Mouse (Mus musculus) MEL (cell line): ENCODE data around the gene Ndufb4. TPM values are rescaled to one million over a fixed set of nuclear protein-coding genes. Genes with fewer than 3 reads are reported as not detected.
"Not testable (repeated sequence)": the region's sequence is repeated elsewhere in the genome, so short reads cannot be mapped to it uniquely, and the experiment has no call there.

ENCODE experiments used
- DNase-seq: peaks from one replicate; pipeline ENCODE4 v3.0.0; 2011; ENCODE audit warnings: low read depth, low spot score
- H3K27ac ChIP-seq: 2 replicates; pipeline ENCODE4 v1.5.1; 2012; ENCODE audit warnings: low read depth, mild to moderate bottlenecking, control low read depth, low read length, moderate library complexity; ENCODE audit not compliant: control insufficient read depth
- H3K27me3 ChIP-seq, 2 experiments: fragments of 150-350 bp in 1 of 2; sonication (generic) in 1 of 2; 2 replicates each; pipeline ENCODE4 v1.6.1; 2012; ENCODE audit warnings: low read length in 2 of 2, mild to moderate bottlenecking in 2 of 2, improper control_type of control experiment in 1 of 2, moderate library complexity in 1 of 2; ENCODE audit not compliant: insufficient read depth in 2 of 2, control insufficient read depth in 1 of 2
- H3K36me3 ChIP-seq, 2 experiments: 2 replicates each; pipeline ENCODE4 v1.6.1; 2012 to 2014; ENCODE audit warnings: low read length in 2 of 2, improper control_type of control experiment in 1 of 2, inconsistent platforms in 1 of 2, mild to moderate bottlenecking in 1 of 2; ENCODE audit not compliant: insufficient read depth in 2 of 2, control insufficient read depth in 1 of 2
- H3K4me1 ChIP-seq, 2 experiments: fragments of 150-350 bp in 1 of 2; sonication (generic) in 1 of 2; 2 replicates each; pipeline ENCODE4 v1.6.1; 2012; ENCODE audit warnings: low read length in 2 of 2, improper control_type of control experiment in 1 of 2, mild to moderate bottlenecking in 1 of 2; ENCODE audit not compliant: insufficient read depth in 2 of 2, control insufficient read depth in 1 of 2
- H3K4me3 ChIP-seq, 2 experiments: fragments of 150-350 bp in 1 of 2; sonication (generic) in 1 of 2; 2 replicates each; pipeline ENCODE4 v1.5.1; 2012; ENCODE audit warnings: low read depth in 2 of 2, low read length in 2 of 2, mild to moderate bottlenecking in 2 of 2, moderate library complexity in 2 of 2, control low read depth in 1 of 2, improper control_type of control experiment in 1 of 2; ENCODE audit not compliant: control insufficient read depth in 1 of 2, insufficient read depth in 1 of 2
- H3K79me2 ChIP-seq: 2 replicates; pipeline ENCODE4 v1.6.1; 2012; ENCODE audit warnings: mild to moderate bottlenecking, low read length, moderate library complexity; ENCODE audit not compliant: control insufficient read depth, poor library complexity, insufficient read depth
- H3K9ac ChIP-seq: 2 replicates; pipeline ENCODE4 v1.6.1; 2012; ENCODE audit warnings: low read depth, mild to moderate bottlenecking, control low read depth, low read length, moderate library complexity; ENCODE audit not compliant: control insufficient read depth, poor library complexity, severe bottlenecking
- H3K9me3 ChIP-seq: fragments of 150-350 bp; sonication (generic); replicated peaks from 2 replicates; pipeline ENCODE4 v1.6.1; 2012; ENCODE audit warnings: mild to moderate bottlenecking, low read length, improper control_type of control experiment, moderate library complexity; ENCODE audit not compliant: insufficient read depth
- CTCF ChIP-seq, 3 experiments: IDR thresholded peaks in 2 of 3; conservative IDR thresholded peaks in 1 of 3; 2 replicates each; pipeline ENCODE4 v1.5.1; 2011 to 2012; ENCODE audit warnings: low read length in 3 of 3, low read depth in 2 of 3, mild to moderate bottlenecking in 2 of 3, improper control_type of control experiment in 1 of 3, inconsistent platforms in 1 of 3, mixed read lengths in 1 of 3, moderate library complexity in 1 of 3; ENCODE audit not compliant: control insufficient read depth in 1 of 3, insufficient read depth in 1 of 3, poor library complexity in 1 of 3, severe bottlenecking in 1 of 3
- EP300 ChIP-seq, 2 experiments: IDR thresholded peaks; 2 replicates each; pipeline ENCODE4 v1.6.1; 2011; ENCODE audit warnings: improper control_type of control experiment in 2 of 2, low read length in 2 of 2, low read depth in 1 of 2, mild to moderate bottlenecking in 1 of 2
- MAFK ChIP-seq: IDR thresholded peaks from 2 replicates; pipeline ENCODE4 v1.6.1; 2011; ENCODE audit warnings: low read depth, mild to moderate bottlenecking, low read length, improper control_type of control experiment, borderline replicate concordance
- POLR2AphosphoS5 ChIP-seq: IDR thresholded peaks from 2 replicates; pipeline ENCODE4 v1.6.1; 2012; ENCODE audit warnings: low read depth, borderline replicate concordance, mild to moderate bottlenecking, inconsistent platforms, low read length, moderate library complexity, mixed read lengths
- RAD21 ChIP-seq: IDR thresholded peaks from 2 replicates; pipeline ENCODE4 v1.6.1; 2011; ENCODE audit warnings: mild to moderate bottlenecking, low read depth, low read length, improper control_type of control experiment
- SIN3A ChIP-seq: IDR thresholded peaks from 2 replicates; pipeline ENCODE4 v1.6.1; 2012; ENCODE audit warnings: low read length, improper control_type of control experiment, inconsistent platforms
- SMC3 ChIP-seq: IDR thresholded peaks from 2 replicates; pipeline ENCODE4 v1.6.1; 2011; ENCODE audit warnings: low read depth, low read length, improper control_type of control experiment
- TAL1 ChIP-seq: IDR thresholded peaks from 2 replicates; pipeline ENCODE4 v1.6.1; 2012; ENCODE audit warnings: mild to moderate bottlenecking, inconsistent platforms, low read length, moderate library complexity, mixed read lengths
- TBP ChIP-seq: IDR thresholded peaks from 2 replicates; pipeline ENCODE4 v1.8.0; 2011; ENCODE audit warnings: low read depth, low read length, improper control_type of control experiment
- TCF12 ChIP-seq: IDR thresholded peaks from 2 replicates; pipeline ENCODE4 v1.6.1; 2014; ENCODE audit warnings: low read depth, mild to moderate bottlenecking, inconsistent platforms, low read length, improper control_type of control experiment, moderate library complexity
- ZC3H11A ChIP-seq: IDR thresholded peaks from 2 replicates; pipeline ENCODE4 v1.6.1; 2012; ENCODE audit warnings: low read depth, mild to moderate bottlenecking, inconsistent platforms, low read length, improper control_type of control experiment
- ZMIZ1 ChIP-seq: IDR thresholded peaks from 2 replicates; pipeline ENCODE4 v1.6.1; 2012; ENCODE audit warnings: low read depth, mild to moderate bottlenecking, inconsistent platforms, low read length, improper control_type of control experiment, moderate library complexity
- ZNF384 ChIP-seq: IDR thresholded peaks from 2 replicates; pipeline ENCODE4 v1.6.1; 2012; ENCODE audit warnings: low read depth, mild to moderate bottlenecking, inconsistent platforms, low read length, improper control_type of control experiment
- polyA plus RNA-seq, 2 experiments: library from polyadenylated mRNA; stranded (reverse) in 1 of 2; unstranded in 1 of 2; fragments of >175 nt in 1 of 2; fragments of >200 nt in 1 of 2; gene quantifications; 2 replicates each; pipeline versions ENCODE4 v1.2.1 to v1.2.4; 2012; ENCODE audit warnings: low replicate concordance in 2 of 2, low read depth in 1 of 2; ENCODE audit not compliant: insufficient read length in 2 of 2, insufficient read depth in 1 of 2, missing spikeins in 1 of 2
- total RNA-seq: library from RNA; depleted of rRNA; stranded (reverse); fragments of 300-350 nt; gene quantifications from 2 replicates; pipeline ENCODE4 v1.2.3, GENCODE M21; 2012

Gene Ndufb4
- total and polyA plus RNA-seq, 3 experiments = 28.9 to 48.0 TPM; not detected in 1

DNA sequence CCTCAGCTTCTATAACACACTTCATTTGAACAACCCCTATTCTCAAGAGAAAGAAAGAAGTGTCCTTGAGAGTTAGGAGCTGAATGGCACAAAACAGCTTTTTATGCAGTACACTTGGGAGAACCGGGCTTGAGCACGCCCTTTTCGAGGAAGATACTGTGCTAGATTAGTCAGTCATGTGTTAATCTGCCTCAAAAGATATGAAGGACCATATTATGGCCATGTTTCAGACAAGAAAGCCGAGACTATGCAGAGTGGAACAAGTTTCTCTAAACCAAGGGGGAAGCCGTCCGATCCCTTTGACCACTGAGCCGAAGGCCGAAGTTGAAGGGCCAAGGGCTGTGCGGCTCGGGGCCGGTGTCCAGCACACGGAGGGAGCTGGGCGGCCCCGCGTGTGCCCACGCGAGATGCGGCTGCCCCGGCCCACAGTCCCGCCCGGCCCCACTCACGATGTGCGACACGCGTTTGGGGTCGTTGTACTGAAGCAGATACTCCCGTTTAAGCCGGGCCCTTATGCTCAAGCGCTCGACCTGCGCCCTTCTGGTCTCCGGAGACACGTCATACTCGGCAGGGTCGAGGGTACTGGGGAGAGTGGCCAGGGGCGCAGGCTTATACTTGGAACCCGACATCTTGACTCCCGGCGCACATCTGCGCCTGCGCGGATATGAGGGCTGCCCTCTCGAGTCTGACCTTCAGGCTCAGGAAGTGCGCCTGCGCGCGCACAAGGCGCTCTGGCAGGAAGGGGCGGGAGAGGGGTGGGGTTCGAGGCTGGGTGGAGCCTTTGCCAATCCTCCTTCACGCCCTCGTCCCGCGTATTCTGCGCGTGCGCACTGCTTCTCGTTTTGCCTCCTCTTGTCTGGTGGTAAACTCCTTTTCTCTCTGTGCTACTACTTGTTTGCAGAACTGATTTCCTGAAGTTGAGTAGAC lies at the start of gene Ndufb4 (continued):
- peak; percentile 30 to 46; a peak in 1 of 4 replicates for TF ChIP-seq EP300 (IDR thresholded peaks at IDR 0.05; ENCODE audit: low read depth in 1 of 2, low read length in 2 of 2)
- TF ChIP-seq ZNF384 = no peak
- peak; percentile 57 for TF ChIP-seq TBP
- TF ChIP-seq ZC3H11A = no peak
- TF ChIP-seq ZMIZ1 = no peak; the same call in 1 of the 2 replicates

DNA sequence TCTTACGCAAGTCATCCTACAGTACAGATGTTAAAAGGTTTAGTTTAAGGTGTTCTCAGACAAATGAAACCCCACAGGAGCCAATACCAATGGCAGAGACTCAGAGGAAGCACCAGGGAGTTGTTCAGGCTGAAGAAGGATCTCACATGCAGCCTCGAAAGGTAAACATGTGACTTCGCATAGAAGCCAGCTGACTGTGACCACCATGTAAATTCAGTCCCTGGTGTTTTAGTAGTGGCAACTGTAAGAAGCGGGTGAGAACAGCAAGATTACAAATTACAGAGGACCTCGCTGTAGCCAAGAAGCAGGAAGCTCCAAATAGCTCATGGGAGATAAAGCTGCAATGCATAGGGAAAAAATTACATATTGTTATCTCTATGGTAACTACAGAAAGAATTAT lies 49.6 kb upstream of the Ndufb4 start:
- Histone ChIP-seq H3K27me3 (peaks cover 2 to 3% of the 10 kb centered on the region in 2 experiments; a peak in 3 of 4 replicates), H3K27ac (no peak overlapping the region), H3K4me1 (peaks cover 0 to 2% of the 10 kb centered on the region in 2 experiments; a peak in 1 of 4 replicates), H3K9me3 (no peaks in the 10 kb centered on the region), H3K9ac (no peak overlapping the region), H3K4me3 (no peak overlapping the region), H3K79me2 (no peaks in the 10 kb centered on the region), H3K36me3 (no peaks in the 10 kb centered on the region)
- TF ChIP-seq POLR2AphosphoS5 (no peak), TAL1 (no peak), TCF12 (no peak), MAFK (no peak), ZC3H11A (no peak), CTCF (IDR thresholded peaks at IDR 0.05 in 2 of 3, conservative IDR thresholded peaks at IDR 0.05 in 1 of 3; ENCODE audit: control insufficient read depth in 1 of 3, insufficient read depth in 1 of 3, low read depth in 2 of 3, low read length in 3 of 3, poor library complexity in 1 of 3, severe bottlenecking in 1 of 3) (no peak), SIN3A (no peak)
- DNase-seq = peak; percentile 13

DNA sequence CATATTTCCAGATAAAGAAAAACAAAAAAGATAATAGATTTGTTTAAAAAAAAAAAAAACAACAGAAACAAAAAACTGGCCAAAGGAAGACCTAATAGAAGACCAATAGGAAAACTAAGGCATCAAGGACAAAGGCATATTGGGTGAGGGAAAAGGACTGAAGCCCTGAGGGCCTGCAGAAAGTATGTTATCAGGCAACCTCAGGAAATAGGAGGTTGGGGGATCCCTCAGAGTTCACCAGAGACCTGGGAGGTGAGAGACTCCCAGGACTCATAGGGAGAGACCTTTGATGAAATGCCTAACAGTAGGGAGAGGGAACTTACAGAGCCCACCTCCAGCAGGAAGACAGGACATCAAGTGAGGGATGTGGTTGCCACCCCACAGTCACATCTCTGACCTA lies 45.8 kb upstream of the Ndufb4 start:
- H3K79me2 ChIP-seq, H3K4me1 ChIP-seq, H3K36me3 ChIP-seq, H3K9ac ChIP-seq, H3K27ac ChIP-seq, H3K27me3 ChIP-seq, H3K4me3 ChIP-seq, DNase-seq, H3K9me3 ChIP-seq: not testable (repeated sequence)

DNA sequence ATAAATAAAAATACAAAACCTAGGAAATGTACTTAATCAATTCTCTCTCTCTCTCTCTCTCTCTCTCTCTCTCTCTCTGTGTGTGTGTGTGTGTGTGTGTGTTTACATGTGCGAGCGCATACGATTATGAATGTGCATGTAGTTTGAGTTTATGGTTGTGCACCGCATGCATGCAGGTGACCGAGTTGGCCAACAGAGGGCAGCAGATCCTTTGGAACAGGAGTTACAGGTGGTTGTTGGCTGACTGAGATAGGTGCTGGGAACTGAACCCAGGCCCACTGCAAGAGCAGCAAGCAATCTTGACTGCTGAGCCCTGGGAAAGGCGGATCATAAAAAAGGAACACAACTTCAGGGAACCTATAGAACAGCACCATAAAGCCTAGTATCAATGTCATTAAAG lies 44.5 kb upstream of the Ndufb4 start:
- no peaks in the 10 kb centered on the region for H3K79me2 ChIP-seq
- peaks cover 0 to 3% of the 10 kb centered on the region in 2 experiments; a peak in 1 of 4 replicates for H3K27me3 ChIP-seq
- no peak overlapping the region for H3K4me3 ChIP-seq
- no peaks in the 10 kb centered on the region for H3K36me3 ChIP-seq
- no peaks in the 10 kb centered on the region for H3K9me3 ChIP-seq
- DNase-seq = peak; percentile 35
- no peaks in the 10 kb centered on the region for H3K4me1 ChIP-seq
- H3K9ac ChIP-seq = no peak overlapping the region
- H3K27ac ChIP-seq = no peak overlapping the region
- TF ChIP-seq RAD21 = peak; percentile 47
- TF ChIP-seq SMC3 = peak; percentile 31
- TF ChIP-seq POLR2AphosphoS5 = no peak
- peak in 2 of 3 experiments; percentile 46 to 55; a peak in 4 of 6 replicates for TF ChIP-seq CTCF (IDR thresholded peaks at IDR 0.05 in 2 of 3, conservative IDR thresholded peaks at IDR 0.05 in 1 of 3; ENCODE audit: control insufficient read depth in 1 of 3, insufficient read depth in 1 of 3, low read depth in 2 of 3, low read length in 3 of 3, poor library complexity in 1 of 3, severe bottlenecking in 1 of 3)
